Mouse (Mus musculus): Measurements from ENCODE around the gene Mprip. TPM values are rescaled to one million over a fixed set of nuclear protein-coding genes. Genes with fewer than 3 reads are reported as not detected.
"Not testable (repeated sequence)": the region's sequence is repeated elsewhere in the genome, so short reads cannot be mapped to it uniquely, and the experiment has no call there.

Mprip gene
- polyA plus RNA-seq, 3 experiments from 2014 or later = 16.4 to 27.3 (median 22.0) TPM

DNA sequence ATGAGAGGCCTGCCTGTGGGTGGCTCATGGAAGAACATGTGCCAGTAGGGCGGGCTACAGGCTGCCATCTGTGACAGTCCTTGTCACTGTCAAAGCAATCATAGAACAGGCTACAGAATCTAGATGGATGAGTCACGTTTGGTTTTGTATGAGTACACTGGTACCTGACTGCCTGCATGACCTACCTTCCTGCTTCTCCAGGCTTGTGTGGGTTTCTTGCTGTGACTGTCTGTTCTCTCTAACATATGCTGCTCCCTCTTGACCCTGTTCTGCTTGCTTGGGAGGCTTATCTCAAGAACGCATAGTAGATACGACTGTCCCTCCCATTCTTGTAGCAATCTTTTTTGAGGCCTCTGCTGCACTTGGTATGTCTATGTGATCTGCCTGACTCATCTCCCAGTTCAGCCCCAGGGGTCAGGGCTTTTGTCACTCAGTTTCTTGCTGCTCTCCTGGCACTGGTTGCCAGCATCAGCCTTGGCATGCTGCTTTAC, 56.7 kb downstream of the Mprip start:
- ATAC-seq = no peak

DNA sequence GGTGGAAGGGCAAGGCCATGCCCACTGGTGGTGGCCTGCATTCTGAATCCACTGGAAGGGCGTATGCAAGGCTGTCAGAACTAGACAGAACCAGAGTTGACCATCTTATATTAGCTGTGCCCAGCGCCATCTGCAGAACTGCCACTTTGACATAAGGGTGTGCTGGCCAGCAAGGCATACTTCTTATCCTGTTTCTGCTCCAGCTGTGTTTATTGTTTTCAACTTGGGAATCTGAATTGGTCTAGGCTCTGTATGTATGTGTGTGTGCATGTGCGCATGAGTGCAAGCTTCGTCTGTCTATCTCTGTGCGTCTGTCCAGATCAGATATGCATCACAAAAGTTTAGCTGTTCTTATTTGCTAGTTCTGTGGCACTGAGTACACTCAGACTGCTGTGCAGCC, 58.1 kb downstream of the Mprip start:
- ATAC-seq = no peak

DNA sequence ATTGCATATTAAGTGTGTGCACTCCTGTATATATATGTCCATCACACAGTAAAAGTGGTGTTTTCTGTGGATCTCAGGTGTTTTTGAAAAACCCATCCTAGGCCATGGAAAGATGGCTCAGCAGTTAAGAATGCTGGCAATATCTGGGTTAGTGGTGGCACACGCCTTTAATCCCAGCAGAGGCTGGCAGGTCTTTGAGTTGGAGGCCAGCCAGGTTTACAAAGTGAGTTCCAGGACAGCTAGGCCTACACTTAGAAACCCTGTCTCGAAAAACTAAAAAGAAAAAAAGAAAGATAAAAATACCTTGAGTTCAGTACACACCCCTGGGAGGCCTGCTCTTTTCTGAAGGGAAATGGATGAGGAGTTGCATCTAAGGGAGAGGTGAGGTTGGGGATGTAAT, 60.3 kb downstream of the Mprip start:
- no peak for ATAC-seq

DNA sequence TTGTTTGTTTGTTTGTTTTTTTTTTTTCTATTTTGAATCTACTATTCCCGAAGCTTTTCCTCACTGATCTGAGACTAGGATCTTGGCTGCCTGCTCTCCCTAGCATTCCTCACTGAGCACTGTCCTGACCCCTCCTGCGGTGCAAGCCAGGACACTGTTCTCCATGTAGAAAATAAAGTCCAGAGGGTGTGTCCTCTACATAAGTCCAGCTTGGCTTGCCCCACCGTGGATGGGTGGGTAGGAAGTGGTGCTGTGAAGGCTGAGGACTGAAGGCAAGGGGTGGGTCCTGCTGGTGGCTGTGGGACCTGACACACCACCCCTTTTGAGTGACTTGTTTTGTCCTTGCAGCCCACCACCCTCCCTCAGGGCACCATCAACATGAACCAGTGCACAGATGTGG, 66.1 kb downstream of the Mprip start:
- no peak for ATAC-seq

DNA sequence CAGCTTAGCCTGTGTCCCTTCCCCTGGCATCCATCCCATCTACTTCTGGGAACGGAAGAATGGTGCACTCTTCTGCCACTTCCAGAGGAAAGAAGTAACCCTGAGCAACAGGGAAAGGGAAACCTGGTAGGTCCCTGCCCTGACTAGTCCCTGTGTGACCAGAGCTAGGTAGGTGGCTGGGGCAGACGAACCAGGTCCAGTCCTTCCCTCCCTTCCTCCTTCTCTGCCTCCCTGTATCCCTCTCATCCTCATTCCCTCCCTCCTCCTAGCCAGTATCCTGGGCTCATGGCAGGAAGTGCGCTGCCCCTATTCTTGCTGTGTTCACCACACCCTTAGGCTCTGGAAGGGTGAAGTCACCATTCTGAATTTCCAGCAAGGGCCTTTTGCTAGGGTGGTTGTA, 70.7 kb downstream of the Mprip start:
- ATAC-seq = no peak

DNA sequence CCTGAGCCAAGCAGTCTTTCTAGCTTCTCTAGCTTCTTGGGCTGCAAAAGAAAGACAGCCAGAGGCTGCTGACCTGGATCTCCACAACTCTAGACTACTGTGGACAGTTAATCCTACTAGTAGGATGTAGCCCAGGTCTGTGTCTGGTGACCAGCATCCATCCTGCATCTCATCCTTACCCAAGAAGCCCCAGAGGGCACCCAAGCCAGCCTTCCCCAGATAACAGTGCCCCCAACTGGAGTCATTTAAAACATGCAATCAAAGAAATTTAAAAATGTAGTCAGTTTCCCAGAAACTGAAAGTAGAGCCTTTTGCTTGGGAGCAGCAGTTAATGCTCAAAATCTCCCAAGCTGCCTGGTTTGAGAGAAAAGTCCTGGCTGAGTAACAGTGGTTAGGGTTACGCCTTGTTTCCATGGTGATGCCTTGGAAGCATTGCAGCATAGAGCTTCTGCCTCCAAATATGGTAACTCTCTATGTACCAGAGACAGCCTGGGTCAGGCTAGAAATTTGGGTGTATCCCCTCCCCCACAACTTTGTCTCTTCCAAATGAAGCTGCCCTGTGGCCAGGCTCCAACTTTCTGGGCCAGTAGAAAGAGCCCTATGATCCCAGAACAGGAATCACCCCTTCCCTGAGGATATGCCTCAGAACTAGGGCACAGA, 71.4 kb downstream of the Mprip start:
- no peak for ATAC-seq

DNA sequence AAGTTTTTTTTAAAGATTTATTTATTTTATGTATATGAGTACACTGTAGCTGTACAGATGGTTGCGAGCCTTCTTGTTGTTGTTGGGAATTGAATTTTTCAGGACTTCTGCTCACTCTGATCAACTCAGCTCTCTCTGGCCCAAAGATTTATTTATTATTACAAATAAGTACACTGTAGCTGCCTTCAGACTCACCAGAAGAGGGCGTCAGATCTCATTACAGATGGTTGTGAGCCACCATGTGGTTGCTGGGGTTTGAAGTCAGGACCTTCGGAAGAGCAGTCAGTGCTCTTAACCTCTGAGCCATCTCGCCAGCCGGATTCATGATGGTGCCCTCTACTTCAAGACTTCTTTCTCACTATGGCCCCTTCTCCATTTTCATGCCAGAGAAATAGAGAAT, 72.5 kb downstream of the Mprip start:
- not testable (repeated sequence) for ATAC-seq

DNA sequence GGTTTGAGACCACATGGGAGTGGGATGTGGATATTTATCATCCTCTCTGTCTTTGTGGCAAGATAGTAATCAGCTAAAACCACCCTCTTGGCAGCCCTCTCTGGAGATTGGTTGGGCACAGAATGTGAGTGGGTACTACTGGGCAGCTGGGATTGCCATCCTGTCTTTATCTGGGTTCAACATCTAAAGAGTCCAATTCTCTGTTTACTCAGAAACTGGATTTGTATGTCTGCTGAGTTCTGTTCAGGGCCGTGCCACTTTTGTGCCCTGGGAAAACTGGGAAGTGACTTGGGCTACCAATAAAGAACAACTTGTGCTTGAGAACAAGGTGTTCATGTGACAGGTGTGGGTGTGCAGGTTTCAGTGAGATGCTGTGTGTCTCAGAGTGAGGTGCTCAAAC, 73.2 kb downstream of the Mprip start:
- ATAC-seq = no peak

DNA sequence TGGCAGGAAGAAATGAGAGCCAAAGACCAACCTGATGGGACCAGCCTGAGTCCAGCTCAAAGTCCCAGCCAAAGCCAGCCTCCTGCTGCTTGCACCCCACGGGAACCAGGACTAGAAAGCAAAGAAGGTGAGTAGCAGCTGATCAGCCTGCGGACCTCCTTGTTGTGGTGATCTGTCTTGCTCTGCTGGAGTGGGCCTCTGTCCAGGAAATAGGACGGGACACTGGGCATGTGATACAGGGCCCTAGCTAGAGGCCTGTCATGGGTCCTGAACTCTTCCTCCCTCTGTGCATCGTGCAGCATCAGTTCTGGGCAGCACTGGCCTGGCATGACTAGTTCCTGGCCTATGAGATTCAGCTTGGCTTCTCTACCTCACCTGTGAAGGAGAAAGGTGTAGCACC, 74.8 kb downstream of the Mprip start:
- ATAC-seq = not testable (repeated sequence)

DNA sequence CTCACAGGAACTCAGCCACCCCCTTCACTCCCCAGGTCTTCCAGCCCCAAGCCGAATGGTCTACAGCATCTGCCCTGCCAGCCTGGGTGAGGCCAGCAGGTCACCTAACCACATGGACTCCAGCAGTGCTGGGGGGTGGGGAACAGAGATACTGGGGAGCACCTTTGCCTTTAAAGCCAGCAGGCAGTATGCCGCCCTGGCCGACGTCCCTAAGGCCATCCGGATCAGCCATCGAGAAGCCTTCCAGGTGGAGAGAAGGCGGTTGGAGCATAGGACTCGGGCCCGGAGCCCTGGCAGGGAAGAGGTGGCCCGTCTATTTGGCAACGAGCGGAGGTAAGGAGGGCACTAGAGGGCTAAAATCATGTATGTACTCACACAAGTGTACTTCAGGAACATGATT, 76.1 kb downstream of the Mprip start:
- ATAC-seq = no peak

DNA sequence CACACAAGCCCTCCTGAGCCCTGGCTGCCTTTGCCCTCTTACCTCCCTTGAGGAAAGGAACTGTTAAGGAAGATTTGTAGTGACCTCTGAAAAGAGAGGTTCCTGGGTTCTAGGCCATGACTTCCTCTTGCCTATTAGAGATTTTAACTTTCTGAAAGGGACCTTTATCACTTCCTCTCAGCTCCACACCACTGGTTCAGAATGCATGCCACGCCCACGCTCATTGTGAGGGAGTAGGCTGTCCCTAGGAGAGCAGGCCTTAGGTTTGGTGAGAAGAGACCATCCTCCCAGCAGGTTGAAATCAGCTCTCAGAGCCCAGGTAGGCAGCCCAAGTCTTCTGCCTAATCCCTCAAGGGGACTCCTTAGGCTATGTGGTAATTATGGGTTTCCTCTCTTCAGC, 78.9 kb downstream of the Mprip start:
- ATAC-seq = no peak

DNA sequence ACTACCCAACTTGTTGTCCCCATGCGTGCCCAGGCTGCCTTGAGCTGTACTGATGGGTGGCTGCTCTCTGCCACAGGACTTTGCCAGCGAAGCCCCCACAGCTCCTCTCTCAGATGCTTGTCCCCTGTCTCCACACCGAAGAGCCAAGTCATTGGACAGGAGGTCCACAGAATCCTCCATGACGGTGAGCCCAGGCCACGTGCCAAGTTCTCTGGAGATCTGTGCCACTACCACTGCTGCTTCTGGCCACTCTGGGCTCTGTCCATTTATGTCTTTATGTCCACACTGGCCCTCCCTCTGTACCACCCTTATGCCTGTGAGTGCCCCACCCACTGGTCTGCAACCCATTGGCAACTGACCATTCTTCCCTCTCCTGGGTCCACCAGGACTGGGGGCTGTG, 80.8 kb downstream of the Mprip start:
- ATAC-seq = no peak

DNA sequence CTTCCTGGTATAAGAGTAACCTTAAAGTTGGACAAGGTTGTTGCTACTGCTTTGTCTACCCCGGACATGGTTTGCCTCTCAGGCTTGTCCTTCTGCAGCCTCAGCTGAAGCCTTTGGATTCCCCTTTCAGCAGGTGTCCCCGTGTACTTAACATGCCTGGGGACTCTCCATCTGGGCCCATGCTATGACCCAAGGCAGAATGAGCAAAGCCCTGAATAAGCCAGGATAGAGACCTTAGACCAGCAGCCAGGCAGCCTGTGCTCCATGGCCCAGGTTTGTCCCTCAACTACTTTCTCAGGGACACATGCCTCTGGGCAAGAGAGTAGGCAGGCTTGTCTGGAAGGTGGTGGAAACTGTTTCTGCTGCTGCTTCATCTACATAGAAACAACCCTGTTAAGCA, 82.2 kb downstream of the Mprip start:
- ATAC-seq = no peak

DNA sequence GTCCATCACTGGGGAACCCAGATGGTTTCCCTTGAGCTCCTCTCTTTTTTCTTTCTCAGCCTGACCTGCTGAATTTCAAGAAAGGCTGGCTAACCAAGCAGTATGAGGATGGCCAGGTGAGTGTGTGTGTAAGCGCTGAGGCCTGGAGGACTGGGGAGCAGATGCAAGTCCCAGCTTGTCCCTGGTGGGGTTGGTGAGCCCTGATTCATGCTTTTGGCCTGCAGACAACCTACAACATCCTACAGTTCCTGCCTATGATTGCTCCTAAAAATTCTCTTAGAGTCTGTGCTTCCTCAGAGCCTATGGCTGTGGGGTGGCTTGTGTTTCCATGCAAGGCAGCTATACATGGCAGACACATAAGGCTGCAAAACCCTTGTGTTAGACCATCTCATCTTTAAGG, 82.6 kb downstream of the Mprip start:
- ATAC-seq = no peak

DNA sequence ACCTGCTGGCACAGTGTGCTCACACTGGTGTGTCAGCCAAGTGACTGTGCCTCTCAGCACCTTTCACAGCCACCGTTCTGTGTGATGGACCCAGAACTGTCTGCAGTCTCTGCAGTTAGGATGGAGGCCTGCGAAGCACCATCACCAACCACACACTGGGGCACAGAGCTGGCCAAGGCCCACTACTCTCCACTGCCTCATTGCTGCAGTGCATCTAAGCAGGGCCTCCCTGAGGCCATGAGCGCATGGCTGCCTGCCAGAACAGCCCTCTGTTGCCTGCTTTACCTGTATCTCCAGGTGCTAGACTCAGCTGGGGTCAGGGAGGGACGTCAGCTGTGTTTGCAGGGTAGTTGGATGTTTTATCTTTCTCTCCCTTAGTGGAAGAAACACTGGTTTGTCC, 83.3 kb downstream of the Mprip start:
- no peak for ATAC-seq

DNA sequence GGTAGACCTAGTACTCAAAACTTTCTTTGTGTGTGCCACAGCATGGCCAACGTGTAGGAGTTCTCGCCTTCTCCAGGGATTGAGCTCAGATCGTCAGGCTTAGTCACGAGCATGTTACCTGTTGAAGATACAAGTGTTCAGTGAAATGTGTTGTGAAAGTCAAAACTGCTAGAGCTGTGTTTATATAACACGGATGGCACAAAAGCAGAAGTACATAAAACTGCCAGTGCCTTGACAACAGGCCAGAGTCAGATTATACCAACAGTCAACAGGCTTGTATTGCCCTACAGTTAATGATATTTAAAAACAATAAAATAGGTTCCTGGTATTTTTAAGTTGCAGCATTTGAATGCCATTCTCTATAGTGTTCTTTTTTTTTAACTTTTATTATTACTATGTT, 84.7 kb downstream of the Mprip start:
- ATAC-seq = no peak

DNA sequence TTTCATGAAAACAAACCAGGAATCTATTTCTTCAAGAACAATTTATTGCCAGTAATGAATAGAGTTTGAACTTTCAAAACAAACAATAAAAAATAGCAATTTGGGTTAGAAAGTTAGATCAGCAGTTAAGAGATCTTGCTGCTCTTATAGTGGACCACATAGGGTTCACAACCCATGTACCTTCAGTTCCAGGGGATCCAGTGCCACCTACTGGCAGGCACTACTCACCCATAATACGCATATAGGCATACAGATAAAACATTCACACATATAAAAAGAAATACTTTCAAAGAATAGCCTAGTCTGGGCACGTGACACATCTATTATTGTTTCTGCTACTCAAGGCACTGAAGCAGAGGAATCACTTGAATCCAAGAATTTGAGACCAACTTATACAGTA, 85.5 kb downstream of the Mprip start:
- ATAC-seq = no peak

DNA sequence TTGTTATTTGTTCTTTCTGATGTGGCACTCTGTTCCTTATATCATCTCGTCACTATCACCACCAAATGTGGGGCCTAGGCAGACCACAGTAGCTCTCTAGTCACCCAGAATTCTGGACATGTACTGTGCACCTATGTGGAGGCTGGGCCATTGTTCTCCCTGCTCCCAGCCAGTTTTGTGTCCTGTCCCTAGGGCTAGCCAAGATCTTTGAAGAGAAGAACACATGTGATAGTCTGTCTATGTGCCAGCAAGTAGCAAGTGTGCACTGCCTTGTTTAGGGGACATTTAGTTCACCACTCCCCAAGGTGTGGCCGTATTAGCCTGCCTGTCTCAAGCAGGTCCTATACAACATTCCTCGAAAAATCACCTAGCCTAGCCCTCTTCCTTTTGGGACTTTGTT, 87.9 kb downstream of the Mprip start:
- no peak for ATAC-seq

DNA sequence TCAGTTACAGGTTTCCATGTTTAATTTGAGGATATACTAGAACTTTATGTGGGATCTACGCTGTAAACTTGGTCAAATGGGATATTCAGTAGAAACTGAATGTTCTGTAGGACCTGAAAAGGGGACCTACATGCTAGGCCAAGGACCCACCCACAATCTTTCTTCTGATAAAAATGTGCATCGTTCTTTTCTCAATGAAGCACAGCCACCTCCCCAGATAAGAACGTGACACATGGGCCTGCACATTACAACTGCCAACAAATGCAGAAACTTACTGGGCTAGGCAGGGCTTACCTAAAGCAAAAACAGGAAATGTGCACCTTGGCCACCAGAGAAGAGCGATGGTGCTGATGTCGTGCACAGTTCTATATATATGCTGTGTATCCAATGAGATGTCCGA, 93.4 kb downstream of the Mprip start:
- ATAC-seq = no peak

DNA sequence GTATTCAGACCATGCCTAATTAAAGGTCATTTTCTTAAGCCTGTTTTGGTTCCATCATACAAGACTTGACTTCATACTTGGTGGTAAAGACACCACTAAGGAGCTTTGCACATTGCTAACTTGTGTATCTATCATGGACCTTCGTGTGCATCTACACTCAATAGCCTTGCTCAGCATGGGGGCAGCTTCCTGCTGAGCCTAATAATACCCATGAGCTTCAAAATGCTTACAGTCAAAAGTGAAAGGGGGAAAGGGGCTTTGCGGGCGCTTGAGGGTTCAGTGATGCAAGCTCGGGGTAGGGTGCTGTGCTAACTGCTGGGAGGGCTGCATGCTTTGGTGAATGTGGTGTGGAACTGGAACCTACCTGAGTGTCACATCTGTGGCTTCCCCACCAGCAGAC, 95.2 kb downstream of the Mprip start:
- no peak for ATAC-seq

DNA sequence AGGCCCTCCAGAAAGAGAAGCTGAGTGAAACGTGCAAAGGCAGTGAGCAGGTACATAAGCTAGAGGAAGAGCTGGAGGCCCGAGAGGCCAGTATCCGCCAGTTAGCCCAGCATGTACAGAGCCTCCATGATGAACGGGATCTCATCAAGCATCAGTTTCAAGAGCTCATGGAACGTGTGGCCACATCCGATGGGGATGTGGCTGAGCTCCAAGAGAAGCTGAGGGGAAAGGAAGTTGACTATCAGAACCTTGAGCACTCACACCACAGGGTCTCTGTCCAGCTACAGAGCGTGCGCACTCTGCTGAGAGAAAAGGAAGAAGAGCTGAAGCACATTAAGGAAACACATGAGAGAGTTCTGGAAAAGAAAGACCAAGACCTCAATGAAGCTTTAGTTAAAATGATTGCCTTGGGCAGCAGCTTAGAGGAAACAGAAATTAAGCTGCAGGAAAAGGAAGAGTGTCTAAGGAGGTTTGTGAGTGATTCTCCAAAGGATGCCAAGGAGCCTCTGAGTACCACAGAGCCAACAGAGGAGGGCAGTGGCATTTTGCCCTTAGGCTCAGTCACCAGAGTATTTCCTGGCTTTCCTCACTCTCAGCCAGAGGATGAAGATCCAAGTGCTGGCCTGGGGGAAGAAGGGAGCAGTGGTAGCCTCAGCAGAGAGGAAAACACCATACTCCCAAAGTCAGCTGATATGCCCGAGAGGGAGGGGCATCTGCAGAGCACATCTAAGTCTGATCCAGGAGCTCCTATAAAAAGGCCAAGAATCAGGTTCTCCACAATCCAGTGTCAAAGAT, 97.3 kb downstream of the Mprip start:
- ATAC-seq = no peak

DNA sequence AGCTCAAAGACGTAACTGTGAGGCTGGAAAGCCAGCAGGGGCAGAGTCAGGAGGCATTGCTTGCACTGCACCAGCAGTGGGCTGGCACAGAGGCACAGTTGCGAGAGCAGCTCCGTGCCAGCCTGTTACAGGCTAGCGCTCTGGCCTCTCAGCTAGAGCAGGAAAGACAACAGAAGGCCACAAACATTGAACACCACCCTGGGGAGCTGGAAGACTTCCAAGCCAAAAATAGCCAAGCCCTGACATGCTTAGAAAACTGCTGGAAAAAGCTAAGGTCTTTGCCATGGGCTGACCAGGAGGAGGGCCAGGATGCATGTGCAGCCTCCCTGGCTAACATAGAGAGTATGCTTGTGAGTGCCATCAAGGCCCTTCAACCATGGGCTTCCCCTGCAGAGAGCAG, 98.1 kb downstream of the Mprip start:
- ATAC-seq = no peak

DNA sequence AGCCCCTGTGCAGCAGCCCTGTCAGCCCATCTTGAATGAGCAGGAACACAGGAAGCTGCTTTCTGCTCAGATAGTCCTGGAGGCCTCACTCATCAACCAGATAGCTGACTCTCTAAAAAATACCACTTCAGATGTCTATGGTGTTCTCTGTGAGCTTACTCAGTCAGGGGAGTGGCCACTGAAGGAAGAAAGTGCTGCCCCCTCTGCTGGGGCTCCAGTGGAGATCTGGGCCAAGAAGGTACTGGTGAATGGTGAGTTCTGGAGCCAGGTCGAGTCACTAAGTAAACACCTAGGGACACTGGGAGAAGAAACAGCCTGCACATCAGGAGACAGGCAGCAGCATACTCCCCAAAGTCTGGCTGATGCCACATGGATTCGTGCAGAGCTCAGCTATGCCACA, 98.5 kb downstream of the Mprip start:
- ATAC-seq = no peak

DNA sequence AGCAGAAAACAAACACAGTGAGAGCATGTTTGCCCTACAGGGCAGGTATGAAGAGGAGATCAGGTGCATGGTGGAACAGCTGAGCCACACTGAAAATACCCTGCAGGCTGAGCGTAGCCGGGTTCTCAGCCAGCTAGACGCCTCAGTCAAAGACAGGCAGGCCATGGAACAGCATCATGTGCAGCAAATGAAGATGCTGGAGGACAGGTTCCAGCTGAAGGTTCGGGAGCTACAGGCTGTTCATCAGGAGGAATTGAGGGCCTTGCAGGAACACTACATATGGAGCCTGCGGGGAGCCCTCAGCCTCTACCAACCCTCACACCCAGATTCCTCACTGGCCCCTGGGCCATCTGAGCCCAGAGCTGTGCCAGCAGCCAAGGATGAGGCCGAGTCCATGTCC, 99.7 kb downstream of the Mprip start:
- no peak for ATAC-seq

DNA sequence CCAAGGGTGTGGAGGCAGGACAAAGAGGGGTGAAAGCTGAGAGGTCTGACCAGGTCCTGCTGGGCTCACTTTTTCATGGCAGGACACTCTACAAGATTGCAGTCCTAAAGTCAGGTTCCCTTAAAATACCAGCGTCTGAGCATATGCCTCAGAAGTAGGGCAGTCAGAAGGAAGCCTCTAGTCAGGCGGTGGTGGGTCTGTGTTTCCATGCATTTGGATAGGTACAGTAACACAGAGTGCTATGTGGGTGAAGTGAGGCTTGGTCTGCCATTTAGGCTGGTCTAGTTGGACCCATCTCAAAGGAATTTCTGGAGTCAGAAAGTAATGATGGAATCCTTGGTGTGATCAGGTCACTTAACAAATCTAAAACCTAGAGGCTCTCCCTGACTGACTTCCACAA, 108.2 kb downstream of the Mprip start:
- no peak for ATAC-seq
